Mouse (Mus musculus) thymus, postnatal 4 days (tissue): Measurements from ENCODE around the gene Myo1h.

Experiments
- DNase-seq: peaks from one replicate; pipeline ENCODE4 v3.0.0; 2021

The Myo1h gene

DNA sequence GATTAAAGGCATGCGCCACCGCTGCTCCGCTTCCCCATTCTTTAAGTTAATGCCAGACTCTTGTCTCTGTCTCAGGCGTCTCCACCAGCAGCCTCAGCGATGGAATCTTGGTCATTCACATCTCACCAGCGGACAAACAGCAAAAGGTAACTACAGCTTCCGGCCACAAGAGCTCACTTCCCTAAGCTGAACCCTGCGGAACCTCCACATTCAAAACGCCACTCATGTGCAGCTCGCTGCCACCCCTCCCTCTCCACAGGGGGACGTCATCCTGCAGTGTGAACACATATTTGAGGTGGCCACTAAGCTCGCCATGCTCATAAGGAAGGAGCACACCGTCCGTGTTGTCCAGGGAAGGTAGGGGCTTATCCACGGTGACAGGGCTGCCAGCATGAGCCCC, 72.0 kb downstream of the Myo1h start:
- DNase-seq = no peak

GRCm38 (mm10) chr5:114365043-114365752, 76.2 kb downstream of the Myo1h start:
- DNase-seq = no peak

DNA sequence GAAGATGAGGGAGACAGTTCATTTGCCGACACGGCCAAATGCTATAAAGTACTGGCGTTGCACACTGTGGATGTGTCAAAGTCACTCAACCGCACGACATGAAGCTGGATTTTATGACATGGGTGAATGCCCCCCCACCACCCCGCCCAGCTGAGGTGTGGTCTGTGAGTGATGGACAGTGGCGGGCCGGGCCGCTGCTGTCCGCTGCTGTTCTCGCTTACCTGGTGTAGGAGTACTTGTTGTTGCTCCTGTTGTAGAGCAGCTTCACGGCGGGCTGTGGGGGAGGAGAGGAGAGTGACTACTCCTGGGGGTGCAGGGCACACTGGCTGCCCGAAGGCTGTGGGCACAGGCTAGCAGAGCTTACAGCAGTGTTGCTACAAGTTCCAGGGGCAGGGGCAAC, 79.2 kb downstream of the Myo1h start:
- no peak for DNase-seq

DNA sequence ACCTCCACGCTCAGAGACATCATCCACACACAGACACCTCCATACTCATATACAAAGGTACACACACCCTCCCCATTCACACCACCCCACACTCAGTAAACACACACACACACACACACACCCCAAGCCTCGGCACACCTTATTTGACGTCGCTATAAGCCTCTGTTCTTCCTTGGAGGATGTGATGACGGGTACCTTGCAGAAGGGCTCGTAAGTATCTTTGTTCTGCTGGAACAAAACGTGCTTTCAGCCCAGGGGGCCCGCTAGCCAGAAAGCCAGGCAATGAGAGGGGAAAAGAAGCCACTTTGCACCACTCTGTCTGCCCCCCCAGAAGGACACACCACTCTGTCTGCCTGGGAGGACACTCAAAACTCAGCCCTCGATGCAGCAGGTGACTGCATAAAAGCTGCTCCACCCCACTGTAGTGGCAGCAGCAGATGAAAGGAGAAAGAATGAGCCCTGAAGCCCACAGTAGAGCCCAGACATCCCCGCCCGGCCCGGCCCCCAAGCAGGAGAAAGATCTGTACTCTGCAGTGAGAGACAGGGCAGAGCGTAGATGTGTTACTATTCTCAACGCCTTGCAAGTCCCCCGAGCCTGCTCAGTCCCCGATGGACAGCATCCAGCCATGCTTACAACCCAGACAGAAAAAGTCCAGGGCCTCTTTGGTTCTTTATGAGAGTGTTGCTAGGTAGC, 80.0 kb downstream of the Myo1h start:
- DNase-seq = no peak

- no peak for DNase-seq
Observed at GRCm38 (mm10) chr5:114369921-114370320, 81.0 kb downstream of the Myo1h start.

DNA sequence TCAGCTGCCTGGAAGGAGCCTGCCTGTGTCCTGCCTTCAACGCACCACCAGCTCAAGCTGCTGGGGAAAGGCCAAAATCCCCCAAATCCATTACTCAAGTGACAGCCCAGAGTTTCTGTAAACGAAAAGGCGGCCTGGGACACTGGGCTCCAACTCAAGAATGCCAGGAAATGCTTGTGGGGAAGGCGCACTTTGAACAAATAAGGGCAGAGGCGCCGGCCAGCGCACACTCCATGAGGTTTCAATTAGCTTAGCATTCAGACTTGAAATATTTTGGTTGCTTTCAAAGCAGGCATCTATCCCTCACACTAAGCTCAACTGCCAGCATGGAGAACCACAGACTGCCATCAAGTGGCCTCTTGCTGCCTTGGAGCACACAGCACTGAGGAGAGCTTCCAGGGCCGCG, 81.4 kb downstream of the Myo1h start:
- no peak for DNase-seq

DNA sequence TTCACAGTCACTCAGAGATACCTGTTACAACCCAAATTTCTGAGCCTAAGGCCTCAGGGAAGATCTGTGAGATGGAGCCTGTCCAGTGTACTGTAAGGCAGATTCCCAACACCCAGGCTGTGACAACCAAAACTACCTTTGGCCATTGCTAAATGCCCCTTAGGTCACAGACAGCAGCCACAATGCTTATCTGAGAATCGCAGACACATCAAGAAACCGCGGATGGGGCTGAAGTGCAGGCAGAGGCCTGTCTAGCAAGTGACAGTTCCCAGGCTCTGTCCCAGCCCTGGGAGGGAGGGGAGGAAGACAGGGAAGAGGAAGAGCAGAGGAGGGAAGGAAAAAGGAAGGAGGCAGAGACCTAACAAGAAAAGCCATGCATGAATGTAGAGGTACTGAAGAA, 82.4 kb downstream of the Myo1h start:
- no peak for DNase-seq

- DNase-seq = no peak
Observed at GRCm38 (mm10) chr5:114371731-114372473, 82.9 kb downstream of the Myo1h start.

DNA sequence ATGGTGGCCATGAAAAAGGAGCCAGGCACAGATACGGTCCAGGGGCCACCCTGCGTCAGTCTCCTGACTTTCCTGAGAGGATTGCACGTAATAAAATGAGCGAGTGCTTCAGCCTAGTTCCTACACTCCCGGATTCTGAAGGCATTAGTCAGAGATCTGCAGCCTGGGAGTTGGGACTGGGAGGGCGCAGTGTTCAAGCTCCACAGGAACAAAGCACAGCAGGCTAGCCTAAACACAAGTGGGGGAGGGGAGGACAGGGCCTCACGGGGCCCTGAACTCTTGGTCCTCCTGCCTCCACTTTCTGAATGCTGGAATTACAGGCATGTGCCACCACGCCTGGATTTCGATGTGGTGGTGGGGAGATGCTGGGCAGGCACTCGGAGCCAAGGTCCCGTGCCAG, 83.6 kb downstream of the Myo1h start:
- no peak for DNase-seq

- no peak for DNase-seq
Observed at GRCm38 (mm10) chr5:114373174-114373573, 84.2 kb downstream of the Myo1h start.

DNA sequence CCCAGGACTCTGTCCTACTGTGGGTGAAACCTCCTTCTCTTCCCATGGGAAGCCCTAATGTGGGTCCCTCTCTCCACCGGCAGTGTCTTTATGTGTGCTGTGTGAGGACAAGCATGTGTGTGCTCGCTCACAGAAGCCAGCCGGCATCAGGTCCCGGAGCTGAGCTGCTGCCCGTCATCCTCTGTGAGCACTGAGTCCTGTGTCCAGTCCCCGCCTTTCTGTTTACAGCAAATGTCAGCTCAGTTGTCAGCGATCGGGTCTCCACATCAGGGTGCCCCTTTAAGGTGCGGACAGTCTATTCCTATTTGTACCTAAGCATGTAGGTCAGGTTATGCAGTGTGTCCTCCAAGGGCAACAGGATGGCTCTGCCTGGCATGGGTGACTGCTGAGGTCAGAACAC, 84.6 kb downstream of the Myo1h start:
- DNase-seq = no peak

DNA sequence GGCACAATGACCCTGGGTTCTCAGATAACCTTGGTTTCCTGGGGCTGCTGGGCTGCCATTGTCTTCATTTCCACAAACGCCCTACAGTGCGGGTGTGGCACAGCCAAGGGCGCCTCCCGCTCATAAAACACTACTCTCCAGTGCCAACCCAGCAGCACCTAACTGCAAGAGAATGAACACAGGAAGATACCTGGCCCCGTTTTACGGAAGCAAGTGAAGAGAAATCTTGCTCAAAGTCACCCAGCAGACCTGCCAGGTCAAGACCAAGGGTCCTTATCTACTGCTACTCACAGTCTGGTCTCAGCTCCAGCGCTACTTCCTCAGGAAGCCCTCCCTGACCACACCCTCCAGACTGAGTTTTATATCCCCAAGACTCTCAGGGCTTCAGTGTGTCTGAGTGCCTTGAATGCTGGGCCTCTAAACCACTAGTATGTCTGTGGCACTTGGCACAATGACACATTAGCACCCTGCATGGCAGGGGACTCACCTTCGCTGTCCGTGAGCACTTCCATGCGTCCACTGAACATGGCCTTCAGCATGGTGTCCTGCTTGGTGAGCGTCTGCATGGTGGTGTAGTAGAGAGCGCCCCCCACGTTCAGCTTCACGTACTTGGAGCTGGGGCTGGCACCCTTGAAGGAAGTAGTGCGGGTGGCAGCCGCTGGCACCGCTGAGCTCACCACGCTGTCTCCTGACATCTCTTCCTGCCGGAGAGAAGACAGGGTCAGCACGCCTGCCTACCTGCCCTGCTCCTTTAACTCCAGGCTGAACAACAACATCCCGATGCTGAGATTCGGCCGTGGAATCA, 85.6 kb downstream of the Myo1h start:
- DNase-seq = peak; percentile 56

- DNase-seq = peak; percentile 19
Observed at GRCm38 (mm10) chr5:114378177-114378920, 89.4 kb downstream of the Myo1h start.

GRCm38 (mm10) chr5:114378936-114379335, 90.0 kb downstream of the Myo1h start:
- no peak for DNase-seq

DNA sequence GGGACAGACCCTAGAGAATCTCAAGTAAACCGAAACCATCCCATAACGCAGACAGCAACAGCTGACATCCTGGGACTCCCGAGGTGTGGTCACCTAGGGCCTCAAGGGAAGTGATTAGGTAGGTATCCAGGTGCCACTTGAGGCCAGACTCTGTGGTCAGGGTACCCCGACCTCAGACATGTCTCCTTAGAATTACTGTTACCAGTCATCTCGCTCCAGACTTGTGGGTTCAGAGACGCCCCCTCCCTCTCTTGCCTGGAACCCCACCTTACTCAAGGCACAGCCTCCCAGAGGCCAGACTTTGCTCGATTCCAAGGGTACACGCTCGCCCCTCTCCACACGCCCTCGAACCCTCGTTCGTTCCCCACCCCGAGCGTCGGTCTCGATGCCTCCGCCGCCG, 90.8 kb downstream of the Myo1h start:
- no peak for DNase-seq

GRCm38 (mm10) chr5:114380209-114381012, 91.4 kb downstream of the Myo1h start, which contains the start of the genes Kctd10 and Ube3b:
Gene Kctd10 (minus strand): TSS chr5:114380508.
Gene Ube3b (plus strand): TSS chr5:114380607.
- peak; percentile 88 for DNase-seq

GRCm38 (mm10) chr5:114381013-114381351, 92.0 kb downstream of the Myo1h start:
- no peak for DNase-seq

DNA sequence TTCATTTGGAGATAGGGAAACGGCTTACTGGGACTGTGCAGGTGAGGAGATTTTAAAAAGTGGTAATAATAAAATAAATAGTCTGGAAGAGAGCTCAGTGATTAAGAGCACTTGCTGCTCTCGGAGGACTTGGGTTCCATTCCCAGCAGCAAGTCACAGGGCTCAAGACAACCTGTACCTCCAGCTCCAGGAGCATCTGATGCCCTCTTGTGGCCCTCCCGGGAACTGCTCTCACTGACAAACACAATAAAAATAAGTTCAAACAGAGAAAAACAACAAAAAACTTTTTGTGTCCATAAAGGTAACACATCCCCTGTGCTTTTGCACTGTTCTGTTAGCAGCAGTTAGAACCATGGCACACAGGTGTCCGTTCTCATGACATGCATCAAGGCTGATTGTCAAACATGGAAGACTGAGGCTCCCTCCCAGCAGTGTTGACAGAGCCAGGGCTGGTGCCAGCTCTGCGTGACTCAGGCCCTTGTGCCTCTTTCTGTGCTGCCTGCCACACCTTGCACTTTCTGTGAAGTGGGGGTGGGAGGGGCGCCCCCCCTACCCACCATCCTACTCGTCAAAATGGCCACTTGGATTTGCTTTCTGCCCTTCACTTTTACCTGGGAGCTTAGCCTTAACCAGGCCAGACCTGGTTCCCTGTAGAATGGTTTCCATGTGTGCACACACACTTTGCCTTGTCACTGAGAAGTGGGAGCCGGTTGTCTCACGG, 94.4 kb downstream of the Myo1h start:
- DNase-seq = peak; percentile 85

- DNase-seq = no peak
Observed at GRCm38 (mm10) chr5:114384448-114384847, 95.5 kb downstream of the Myo1h start.

DNA sequence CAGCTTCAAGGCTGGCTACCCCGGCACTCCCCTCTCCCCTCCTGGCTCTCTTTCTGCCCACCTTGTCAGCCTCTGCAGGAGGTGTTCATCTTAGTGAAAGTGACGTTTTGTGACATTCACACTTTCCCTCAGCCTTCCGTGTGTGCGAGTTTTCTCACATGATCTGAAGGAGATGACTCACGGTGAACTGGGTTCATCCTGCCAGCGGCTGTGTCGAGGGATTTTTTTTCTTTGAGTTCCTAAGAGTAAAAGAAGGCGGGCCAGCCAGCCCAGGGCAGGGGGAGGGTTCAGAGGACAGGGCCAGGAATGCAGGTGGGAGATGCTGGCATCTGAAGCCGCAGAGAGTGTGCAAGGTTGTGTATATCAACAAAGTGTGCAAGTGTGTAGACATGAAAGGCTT, 104.2 kb downstream of the Myo1h start:
- no peak for DNase-seq

GRCm38 (mm10) chr5:114406592-114406991, 117.6 kb downstream of the Myo1h start:
- DNase-seq = no peak
